13 mouse cellular contexts compared by ENCODE assay signal in genomic region chr13:35686273-35686672, GRCm38 (mm10). TPM values are rescaled to one million over a fixed set of nuclear protein-coding genes. Genes with fewer than 3 reads are reported as not detected.
A peak's percentile ranks its signal among the peaks of the same experiment; 100 is the strongest.
DNase-seq lines count a peak whose midpoint lies in the region; ATAC-seq and TF ChIP-seq lines count a peak whose summit lies in the region.
"Had no signal": no experiment of that assay in that cellular context is flagged by ENCODE, and none has a peak within 500 bp of the region (broad histone marks: within the 10 kb centered on the region; RNA-seq: fewer than 3 reads in every experiment).

No protein-coding gene starts in this region.

- no peaks in the 10 kb centered on the region for H3K36me3 ChIP-seq in kidney, postnatal 0 days (ENCODE audit: insufficient read depth, low read length)
- H3K36me3 ChIP-seq in kidney, embryonic 14.5 days (ENCODE audit: control insufficient read depth, insufficient read depth, low read length) = no peaks in the 10 kb centered on the region
- H3K36me3 ChIP-seq in thymus, adult 2 months (ENCODE audit: control insufficient read depth, insufficient read depth, low read length) = no peaks in the 10 kb centered on the region
- H3K36me3 ChIP-seq: hindbrain, embryonic 10.5 days; liver, embryonic 15.5 days; midbrain, embryonic 13.5 days had no signal

- no peak overlapping the region for H3K4me3 ChIP-seq in kidney, postnatal 0 days (replicated peaks; ENCODE audit: low read depth, low read length)
- no peak overlapping the region for H3K4me3 ChIP-seq in kidney, embryonic 14.5 days (ENCODE audit: low read length)
- no peak overlapping the region for H3K4me3 ChIP-seq in thymus, adult 2 months (ENCODE audit: control insufficient read depth, insufficient read depth, low read length)
- H3K4me3 ChIP-seq: erythroblast, embryonic 14.5 days; hindbrain, embryonic 10.5 days; liver, embryonic 15.5 days; midbrain, embryonic 13.5 days had no signal

- no peaks in the 10 kb centered on the region for H3K9me3 ChIP-seq in kidney, postnatal 0 days (replicated peaks; ENCODE audit: low read length)
- H3K9me3 ChIP-seq in kidney, embryonic 14.5 days (ENCODE audit: control insufficient read depth, low read length) = no peaks in the 10 kb centered on the region
- H3K9me3 ChIP-seq: hindbrain, embryonic 10.5 days; liver, embryonic 15.5 days; midbrain, embryonic 13.5 days had no signal

- TF ChIP-seq CTCF in kidney, postnatal 0 days (IDR thresholded peaks at IDR 0.05; ENCODE audit: low read depth) = no peak
- no peak for TF ChIP-seq CTCF in thymus, adult 2 months (IDR thresholded peaks at IDR 0.05; ENCODE audit: borderline replicate concordance, control insufficient read depth, extremely low read depth, insufficient read depth, low read length, poor library complexity)

- 49% methylated on average over 8 of the region's 8 CpGs for WGBS in kidney, postnatal 0 days
- WGBS in kidney, embryonic 14.5 days = 80% methylated on average over 8 of the region's 8 CpGs
- 89% methylated on average over 8 of the region's 8 CpGs for WGBS in thymus, adult 2 months

- H3K9ac ChIP-seq in kidney, postnatal 0 days (ENCODE audit: low read depth, low read length) = no peak overlapping the region
- no peak overlapping the region for H3K9ac ChIP-seq in kidney, embryonic 14.5 days (ENCODE audit: low read depth, low read length)
- H3K9ac ChIP-seq: liver, embryonic 15.5 days; midbrain, embryonic 13.5 days had no signal

- no peaks in the 10 kb centered on the region for H3K4me1 ChIP-seq in kidney, postnatal 0 days (replicated peaks; ENCODE audit: insufficient read depth, low read length)
- no peaks in the 10 kb centered on the region for H3K4me1 ChIP-seq in kidney, embryonic 14.5 days (ENCODE audit: control insufficient read depth, insufficient read depth, low read length)
- no peaks in the 10 kb centered on the region for H3K4me1 ChIP-seq in thymus, adult 2 months (replicated peaks; ENCODE audit: control insufficient read depth, insufficient read depth, low read length)
- H3K4me1 ChIP-seq: hindbrain, embryonic 10.5 days; midbrain, embryonic 13.5 days had no signal

- no peak overlapping the region for H3K4me2 ChIP-seq in kidney, postnatal 0 days (ENCODE audit: low read length)
- H3K4me2 ChIP-seq in kidney, embryonic 14.5 days (replicated peaks; ENCODE audit: low read depth, low read length) = no peak overlapping the region
- H3K4me2 ChIP-seq: liver, embryonic 15.5 days; midbrain, embryonic 13.5 days had no signal

- H3K27me3 ChIP-seq in kidney, postnatal 0 days (ENCODE audit: insufficient read depth, low read length) = no peaks in the 10 kb centered on the region
- H3K27me3 ChIP-seq in kidney, embryonic 14.5 days (ENCODE audit: control insufficient read depth, insufficient read depth, low read length) = no peaks in the 10 kb centered on the region
- no peaks in the 10 kb centered on the region for H3K27me3 ChIP-seq in thymus, adult 2 months (ENCODE audit: control insufficient read depth, insufficient read depth, low read length)
- H3K27me3 ChIP-seq: liver, embryonic 15.5 days; midbrain, embryonic 13.5 days had no signal

- TF ChIP-seq POLR2A in thymus, adult 2 months (IDR thresholded peaks at IDR 0.05; ENCODE audit: control insufficient read depth, extremely low read depth, insufficient read depth, low read length, poor library complexity) = no peak

- DNase-seq in cerebellum, adult 9-11 months = peak; percentile 2
- no peak for DNase-seq in cerebellum, adult 11 months
- peak; percentile 37 for DNase-seq in kidney, postnatal 0 days (ENCODE audit: low spot score)
- peak; percentile 6 for DNase-seq in testis, postnatal 14 days (ENCODE audit: low spot score)
- DNase-seq in testis, postnatal 10 days (ENCODE audit: low spot score) = no peak
- no peak for DNase-seq in T-cell, adult 2 months (ENCODE audit: low spot score)
- no peak for DNase-seq in thymus, adult 2 months
- DNase-seq: B cell, adult 2 months had no signal

- H3K27ac ChIP-seq in kidney, postnatal 0 days = no peak overlapping the region
- H3K27ac ChIP-seq in kidney, embryonic 14.5 days (ENCODE audit: low read depth, low read length) = no peak overlapping the region
- H3K27ac ChIP-seq in thymus, adult 2 months (ENCODE audit: control insufficient read depth, insufficient read depth, low read length) = no peak overlapping the region
- H3K27ac ChIP-seq: hindbrain, embryonic 10.5 days; liver, embryonic 15.5 days; midbrain, embryonic 13.5 days had no signal

- no peak for ATAC-seq in kidney, postnatal 0 days (replicated peaks; ENCODE audit: low FRiP score, low read depth)
- ATAC-seq in kidney, embryonic 14.5 days (ENCODE audit: low FRiP score, low TSS enrichment) = no peak
- ATAC-seq: midbrain, embryonic 13.5 days had no signal

RNA-seq across cellular contexts. Expression of gene Cdyl, which starts 26.6 kb away (rescaled TPM):
- 7.8 and 10.2 TPM in 2 replicates for polyA plus RNA-seq in kidney, postnatal 0 days (2015; fragmentation: Nextera tagmentation; extraction: Ambion mirVana)
- 11.9 and 18.4 TPM in 2 replicates for polyA plus RNA-seq in kidney, embryonic 14.5 days (2014; fragmentation: Nextera tagmentation; extraction: Ambion mirVana)
- polyA plus RNA-seq in thymus, adult 2 months (2012; rRNA removed) = 6.1 and 7.8 TPM in 2 replicates

Comparison
In these comparisons a context has a peak if more than half of its experiments do, and no peak if none do; other contexts are left out.
1. DNase-seq: peak in cerebellum, adult 9-11 months (single experiment), kidney, postnatal 0 days (single experiment) and testis, postnatal 14 days (single experiment); none in cerebellum, adult 11 months (single experiment), testis, postnatal 10 days (single experiment), T-cell, adult 2 months (single experiment) and thymus, adult 2 months (single experiment).